Mouse (Mus musculus): Measurements from ENCODE around the gene Kdm6b. TPM values are rescaled to one million over a fixed set of nuclear protein-coding genes. Genes with fewer than 3 reads are reported as not detected.

Gene Kdm6b
- total RNA-seq (2017) = 3.5 and 6.6 TPM in 2 replicates

DNA sequence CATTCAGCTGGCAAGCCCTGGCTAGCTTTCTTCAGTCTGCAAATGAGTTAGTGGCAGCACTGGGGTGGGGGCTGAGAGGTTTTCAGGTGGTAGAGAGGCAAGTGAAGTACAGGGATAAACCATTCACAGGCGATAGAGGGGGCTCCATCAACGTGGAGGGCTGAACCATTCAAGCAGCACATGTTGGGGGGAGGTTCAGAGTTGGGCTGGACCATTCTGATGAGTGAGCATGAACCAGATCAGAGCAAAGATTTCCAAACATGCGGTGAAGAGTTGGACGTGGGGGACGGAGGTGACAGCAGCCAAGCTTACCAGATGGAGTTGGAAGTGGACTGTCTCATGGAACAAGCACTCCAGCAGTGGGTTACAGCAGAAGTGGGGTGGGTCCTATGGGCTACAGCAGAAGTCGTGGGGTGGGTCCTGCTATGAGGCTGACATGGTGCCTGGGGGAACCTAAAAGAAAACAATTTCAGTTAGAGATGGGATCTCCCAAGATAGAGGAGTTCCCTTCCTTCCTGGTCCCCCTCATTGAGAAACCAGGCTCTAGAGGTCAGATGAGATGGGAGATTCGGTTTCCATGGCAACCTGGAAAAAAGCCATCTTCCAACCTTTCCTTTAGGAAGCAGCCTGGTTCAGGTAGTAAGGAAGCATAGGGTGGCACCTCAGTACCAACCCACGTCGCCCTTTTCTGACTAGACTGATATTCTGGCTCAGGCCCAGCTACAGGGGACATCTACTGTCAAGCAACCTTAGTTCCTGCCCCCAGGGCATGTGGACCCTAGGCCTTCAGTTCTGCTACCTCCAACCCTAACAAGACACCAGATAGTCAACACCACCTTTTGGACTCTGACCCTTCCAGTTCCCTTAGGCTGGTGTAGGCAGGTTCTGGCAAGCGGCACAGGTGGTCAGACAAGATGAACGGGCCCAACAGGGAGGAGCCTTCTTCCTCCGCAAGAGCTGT is at the start of gene Kdm6b:
Gene Kdm6b (minus strand): TSS at position 455 of the 961 bp plus-strand sequence.
- ATAC-seq (replicated peaks; ENCODE audit: low read depth, poor library complexity, severe bottlenecking) = no peak

DNA sequence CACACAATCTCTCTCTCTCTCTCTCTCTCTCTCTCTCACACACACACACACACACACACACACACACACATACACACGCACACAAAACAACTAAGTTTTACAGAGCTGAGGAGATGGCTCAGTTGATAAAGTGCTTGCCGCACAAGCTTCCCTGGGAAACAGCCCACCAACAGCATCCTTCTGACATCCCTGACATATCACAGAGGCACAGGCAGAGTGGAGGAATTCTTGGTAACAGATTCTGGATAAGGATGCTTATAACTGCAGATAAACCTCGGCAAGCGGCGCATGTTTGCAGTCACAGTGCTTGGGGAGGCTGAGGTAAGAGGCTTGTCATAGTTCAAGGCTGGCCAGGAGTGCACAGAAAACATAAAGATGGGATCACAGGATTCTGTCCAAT is 48.1 kb upstream of the Kdm6b start:
- ATAC-seq (replicated peaks; ENCODE audit: low read depth, poor library complexity, severe bottlenecking) = no peak

DNA sequence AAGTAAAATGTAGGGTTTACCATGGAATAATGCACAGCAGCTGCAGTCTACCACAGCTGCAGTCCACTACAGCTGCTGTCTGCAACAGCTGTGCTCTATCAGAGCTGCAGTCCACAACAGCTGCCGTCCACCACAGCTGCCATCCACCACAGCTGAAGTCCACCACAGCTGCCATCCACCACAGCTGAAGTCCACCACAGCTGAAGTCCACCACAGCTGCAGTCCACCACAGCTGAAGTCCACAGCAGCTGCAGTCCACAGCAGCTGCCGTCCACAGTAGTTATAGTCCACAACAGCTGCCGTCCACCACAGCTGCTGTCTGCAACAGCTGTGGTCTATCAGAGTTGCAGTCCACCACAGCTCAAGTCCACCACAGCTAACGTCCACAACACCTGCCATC is 46.4 kb upstream of the Kdm6b start:
- no peak for ATAC-seq (replicated peaks; ENCODE audit: low read depth, poor library complexity, severe bottlenecking)

DNA sequence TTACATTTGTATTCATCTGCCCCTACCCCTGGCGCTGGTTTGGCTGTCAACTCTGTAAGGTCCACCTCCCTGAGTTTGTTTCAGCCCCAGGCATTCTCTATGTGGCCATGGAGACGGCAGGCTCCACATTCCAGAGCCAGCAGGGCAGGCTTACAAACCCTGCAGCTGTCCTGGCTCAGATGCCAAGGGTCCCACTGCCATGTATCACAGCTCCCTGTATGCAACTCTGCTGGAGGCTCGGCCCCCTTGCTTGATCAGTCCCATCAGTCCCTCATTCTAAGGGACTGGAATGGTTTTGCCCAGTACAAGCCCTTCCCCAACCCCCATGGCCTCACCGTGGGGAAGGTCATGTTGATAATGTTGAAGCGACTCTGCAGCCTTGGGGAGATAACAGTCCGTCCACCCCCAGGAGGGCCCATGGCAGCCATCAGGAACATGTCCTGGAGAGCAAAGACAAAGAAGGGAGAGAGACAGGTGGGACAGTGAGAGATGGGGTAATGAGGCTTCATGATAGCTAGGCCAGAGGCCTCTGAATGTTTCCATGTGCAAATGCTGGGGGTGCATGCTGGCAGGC is 43.6 kb upstream of the Kdm6b start:
- no peak for ATAC-seq (replicated peaks; ENCODE audit: low read depth, poor library complexity, severe bottlenecking)

DNA sequence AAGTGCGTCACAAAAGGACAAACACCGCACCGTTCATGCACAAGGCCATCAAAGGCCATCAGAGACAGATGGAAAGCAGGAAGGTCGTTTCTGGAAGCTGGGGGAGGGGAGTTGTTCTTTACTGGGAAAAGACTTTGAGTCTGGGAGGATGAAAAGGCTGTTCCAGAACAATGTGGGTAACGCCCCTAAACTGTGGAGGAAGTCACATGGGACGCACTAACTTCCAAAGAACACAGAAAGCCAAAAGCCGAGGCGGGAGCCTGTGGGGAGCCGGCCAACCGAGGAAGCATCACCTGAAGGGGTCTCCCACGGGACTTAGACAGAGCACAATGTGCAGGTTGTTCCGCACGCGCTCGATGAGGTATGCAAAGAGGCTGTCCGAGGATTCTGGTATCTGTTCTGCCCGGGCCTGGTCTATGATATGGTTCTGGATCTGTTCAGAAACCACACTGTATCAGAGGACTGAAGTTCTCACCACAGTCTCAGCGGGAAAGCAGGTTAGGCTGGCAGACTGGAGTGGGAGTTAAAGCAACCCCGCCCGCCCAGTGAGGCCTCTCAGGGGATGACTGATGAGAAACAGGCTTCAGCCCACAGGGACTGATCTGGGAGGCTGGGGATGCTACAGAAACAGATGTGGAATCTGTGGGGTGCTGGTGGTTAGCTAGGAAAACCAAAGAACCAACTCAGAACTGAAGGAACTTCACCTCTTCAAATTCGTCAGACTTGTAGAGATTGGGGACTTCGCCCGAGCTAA is 38.8 kb upstream of the Kdm6b start:
- no peak for ATAC-seq (replicated peaks; ENCODE audit: low read depth, poor library complexity, severe bottlenecking)

DNA sequence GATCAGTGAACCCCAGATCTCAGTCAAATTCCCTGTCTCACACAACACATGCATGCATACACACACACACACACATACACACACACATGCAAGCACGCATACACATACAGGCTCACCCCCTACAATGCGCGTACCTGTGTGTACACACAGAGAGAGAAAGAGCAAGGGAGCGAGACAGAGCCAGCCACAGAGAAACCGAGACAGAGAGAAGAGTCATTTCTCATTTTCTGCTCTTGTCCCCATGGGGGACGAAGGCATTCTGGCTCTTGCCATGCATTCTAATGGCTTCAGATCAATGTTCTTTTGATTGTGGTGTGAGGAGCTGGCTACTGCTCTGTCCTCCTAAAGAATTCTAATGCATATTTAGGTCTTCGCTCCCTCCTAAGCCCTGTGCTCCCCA is 33.8 kb upstream of the Kdm6b start:
- ATAC-seq (replicated peaks; ENCODE audit: low read depth, poor library complexity, severe bottlenecking) = no peak

DNA sequence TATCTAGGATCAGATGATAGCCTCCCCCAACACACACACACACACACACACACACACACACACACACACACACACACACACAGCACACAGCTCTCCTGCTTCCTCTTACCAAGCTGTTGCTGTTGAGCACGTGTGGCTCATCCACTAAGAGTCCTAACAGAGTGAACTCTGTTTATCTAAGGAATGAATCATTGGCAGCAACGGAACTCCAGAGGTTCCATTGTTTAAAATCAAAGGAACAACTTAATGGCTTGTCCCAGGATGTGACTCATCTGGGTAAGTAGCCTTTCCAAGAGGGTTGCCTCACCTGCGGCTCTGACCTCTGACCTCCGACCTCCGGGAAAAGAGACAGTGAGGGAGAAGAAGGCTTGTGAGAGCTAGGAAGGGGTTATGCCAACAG is 29.9 kb upstream of the Kdm6b start:
- no peak for ATAC-seq (replicated peaks; ENCODE audit: low read depth, poor library complexity, severe bottlenecking)

DNA sequence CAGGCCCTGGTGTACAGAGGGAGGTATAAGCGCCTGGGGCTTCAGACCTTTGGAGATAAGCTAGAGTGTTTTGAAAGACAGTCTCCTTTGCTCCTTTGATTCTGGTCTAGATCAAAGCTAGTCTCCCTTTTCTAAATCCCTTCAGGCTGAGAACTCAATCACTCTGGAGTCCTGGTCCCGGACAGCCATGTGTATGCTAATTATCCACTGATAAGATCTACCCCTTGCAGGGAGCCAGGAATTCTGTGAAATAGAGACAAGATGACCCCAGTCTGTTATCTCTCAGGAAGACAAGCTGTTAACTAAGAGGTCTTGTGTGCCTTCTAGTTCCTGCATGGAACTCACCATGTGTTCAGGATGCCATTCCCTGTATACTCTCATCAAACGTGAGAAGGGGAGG is 23.8 kb upstream of the Kdm6b start:
- no peak for ATAC-seq (replicated peaks; ENCODE audit: low read depth, poor library complexity, severe bottlenecking)

DNA sequence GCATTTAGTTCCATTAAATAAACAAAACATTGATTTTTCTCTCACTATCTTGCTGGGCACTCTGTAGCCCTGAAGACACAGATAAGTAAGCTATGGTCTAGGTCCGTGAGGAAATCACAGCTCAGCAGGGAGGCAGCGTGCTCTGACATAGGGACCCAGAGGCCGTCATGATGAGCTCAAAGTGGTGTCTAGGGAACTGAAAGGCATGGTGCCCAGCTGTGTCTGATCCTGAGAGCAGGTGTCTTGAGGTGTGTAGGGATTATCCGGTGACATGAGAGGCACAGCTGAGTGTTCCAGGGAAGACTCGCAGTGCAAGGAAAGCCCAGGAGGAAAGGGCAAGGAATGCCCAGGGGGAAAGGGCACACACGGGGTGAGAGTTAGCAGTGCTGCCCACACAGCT is 19.7 kb upstream of the Kdm6b start:
- no peak for ATAC-seq (replicated peaks; ENCODE audit: low read depth, poor library complexity, severe bottlenecking)

DNA sequence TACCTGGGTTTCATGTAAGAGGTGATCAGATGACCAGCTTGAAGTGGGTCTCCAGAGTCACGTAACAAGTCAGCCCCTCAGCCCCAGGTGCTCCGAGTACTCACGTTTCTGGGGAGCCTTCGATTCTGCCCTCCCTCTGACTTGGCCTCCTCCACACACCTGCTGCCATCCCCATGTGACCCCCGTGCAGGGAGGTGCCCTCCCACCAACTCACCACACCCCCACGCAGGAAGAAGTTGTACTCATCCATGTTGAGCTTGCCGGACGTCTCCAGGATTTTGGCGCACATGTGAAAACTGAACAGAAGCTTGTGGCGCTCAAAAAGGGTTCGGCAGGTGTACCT is 19.1 kb upstream of the Kdm6b start:
- ATAC-seq (replicated peaks; ENCODE audit: low read depth, poor library complexity, severe bottlenecking) = no peak

DNA sequence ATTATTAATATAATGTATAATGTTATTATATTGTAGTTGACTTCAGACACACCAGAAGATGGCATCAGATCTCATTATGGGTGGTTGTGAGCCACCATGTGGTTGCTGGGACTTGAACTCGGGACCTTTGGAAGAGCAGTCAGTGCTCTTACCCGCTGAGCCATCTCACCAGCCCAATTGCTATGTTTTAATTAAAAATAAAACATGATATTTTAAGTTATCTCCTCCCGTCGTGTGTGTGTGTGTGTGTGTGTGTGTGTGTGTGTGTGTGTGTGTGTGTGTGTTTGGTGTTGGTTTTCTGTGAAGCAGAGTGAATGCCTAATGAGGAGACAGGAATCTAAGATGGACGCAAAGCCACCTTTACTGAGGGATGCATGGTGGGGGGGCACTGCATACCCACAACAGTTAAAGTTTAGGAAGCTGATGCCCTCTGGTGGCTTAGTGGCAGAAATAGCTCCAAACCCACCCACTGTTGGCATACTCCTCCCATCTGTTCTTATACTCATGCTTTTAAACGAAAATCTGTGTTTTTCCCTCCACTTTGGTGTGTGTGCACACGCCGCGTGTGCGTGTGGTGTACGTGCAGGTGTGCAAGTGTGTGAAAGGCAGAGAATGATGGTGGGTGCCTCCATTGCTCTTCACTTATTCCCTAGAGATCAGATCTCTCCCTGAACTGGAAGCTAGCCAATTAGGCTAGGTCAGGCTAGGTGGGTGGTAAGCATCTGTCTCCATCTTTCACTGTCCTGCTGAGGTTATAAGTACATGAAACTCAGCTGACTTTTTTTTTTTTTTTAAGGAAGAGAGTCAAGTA is 18.6 kb upstream of the Kdm6b start:
- ATAC-seq (replicated peaks; ENCODE audit: low read depth, poor library complexity, severe bottlenecking) = peak; percentile 91

DNA sequence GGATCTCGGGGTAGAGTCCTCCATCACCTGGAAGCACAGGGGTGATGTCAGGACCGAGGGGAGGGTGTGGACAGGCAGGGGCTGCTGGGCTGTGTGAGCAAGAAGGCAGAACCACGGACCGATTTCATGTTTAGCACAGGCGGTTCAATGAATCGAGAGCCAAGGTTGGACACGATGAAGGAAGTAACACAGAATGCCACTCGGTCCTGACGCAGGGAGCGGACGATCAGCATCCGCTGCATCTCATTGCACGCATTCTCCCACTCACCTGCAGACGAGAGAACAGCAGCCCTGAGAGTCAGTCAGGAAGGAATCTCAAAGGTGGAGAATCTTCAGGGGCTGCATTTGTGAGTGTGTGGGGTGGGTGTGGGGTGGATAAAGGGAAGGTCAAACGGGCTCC is 17.2 kb upstream of the Kdm6b start:
- ATAC-seq (replicated peaks; ENCODE audit: low read depth, poor library complexity, severe bottlenecking) = no peak

DNA sequence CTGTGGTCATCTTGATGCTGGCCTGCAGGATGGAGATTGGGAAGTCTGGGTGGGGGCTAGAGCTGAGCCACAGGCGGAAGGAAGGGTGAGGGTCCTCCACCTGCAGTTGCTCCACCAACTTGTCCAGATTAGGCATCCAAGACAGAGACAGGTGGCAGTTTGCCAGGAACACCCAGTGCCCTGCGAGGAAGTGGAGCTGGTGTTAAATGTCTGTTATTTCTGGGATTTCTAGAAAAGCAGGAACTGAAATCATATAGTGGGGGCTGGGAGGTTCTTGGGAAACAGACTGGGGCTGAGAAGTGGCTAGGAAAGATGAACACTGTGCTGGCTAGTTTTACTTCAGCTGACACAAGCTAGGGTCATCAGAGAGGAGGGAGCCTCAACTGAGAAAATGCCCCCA is 15.8 kb upstream of the Kdm6b start:
- 0 out of 2 replicates have a peak, but pooled peaks have one; percentile 24 for ATAC-seq (replicated peaks; ENCODE audit: low read depth, poor library complexity, severe bottlenecking)

DNA sequence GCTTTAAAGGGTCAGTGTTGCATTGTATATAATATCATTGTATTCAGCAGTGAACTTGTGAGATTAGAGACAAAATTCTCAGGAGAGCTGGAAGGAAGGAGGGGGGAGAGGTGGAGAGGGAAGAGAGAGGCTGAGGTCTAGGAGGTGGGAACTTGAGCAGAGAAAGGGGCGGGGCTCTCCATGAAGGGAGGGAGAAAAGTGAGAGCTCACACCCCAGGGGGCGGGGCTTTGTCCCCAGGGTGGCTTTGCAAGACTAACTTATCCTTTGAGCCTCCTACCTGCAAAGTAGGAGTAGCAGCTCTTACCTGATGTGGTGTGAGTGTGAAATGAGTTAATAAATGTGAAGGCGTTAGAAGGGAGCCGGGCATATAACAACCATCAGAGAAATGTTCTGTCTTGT is 15.3 kb upstream of the Kdm6b start:
- ATAC-seq (replicated peaks; ENCODE audit: low read depth, poor library complexity, severe bottlenecking) = peak; percentile 73

DNA sequence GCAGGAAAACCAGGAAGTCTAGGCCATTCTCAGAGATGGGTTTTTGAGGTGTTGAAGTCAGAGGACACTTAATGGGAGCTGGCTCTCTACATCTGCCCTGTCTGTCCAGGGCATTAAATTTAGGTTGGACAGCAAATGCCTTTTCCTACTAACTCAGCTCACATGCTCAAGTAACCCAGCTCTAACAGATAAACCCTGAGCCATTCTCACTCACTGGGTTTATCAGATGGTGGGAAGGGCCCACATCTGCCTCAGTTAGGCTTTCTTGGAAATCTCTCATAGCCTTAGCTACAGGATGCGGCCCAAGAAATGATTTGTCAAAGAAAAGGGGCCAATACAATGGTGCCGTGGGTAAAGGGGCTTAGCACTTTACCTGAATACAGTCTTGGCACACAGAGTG is 12.8 kb upstream of the Kdm6b start:
- ATAC-seq (replicated peaks; ENCODE audit: low read depth, poor library complexity, severe bottlenecking) = no peak

DNA sequence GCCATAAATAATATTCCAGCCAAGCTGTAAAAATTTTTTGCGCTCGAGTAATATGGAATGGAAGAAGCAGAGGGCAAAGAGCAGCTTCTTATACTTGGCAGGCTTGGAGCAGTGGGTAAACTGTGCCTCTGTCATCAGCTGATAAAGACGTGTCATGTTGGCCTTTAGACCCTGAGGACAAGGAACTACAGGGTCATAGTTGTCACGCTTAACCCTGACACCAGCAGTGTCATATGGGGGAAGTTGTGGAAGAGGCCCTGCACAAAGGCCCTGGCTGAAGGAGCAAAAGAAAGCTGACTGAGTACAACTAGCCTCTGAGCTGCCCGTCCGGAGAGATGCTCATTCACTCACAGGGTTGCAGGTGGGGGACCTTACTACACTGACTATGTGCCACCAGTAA is 10.4 kb upstream of the Kdm6b start:
- no peak for ATAC-seq (replicated peaks; ENCODE audit: low read depth, poor library complexity, severe bottlenecking)

DNA sequence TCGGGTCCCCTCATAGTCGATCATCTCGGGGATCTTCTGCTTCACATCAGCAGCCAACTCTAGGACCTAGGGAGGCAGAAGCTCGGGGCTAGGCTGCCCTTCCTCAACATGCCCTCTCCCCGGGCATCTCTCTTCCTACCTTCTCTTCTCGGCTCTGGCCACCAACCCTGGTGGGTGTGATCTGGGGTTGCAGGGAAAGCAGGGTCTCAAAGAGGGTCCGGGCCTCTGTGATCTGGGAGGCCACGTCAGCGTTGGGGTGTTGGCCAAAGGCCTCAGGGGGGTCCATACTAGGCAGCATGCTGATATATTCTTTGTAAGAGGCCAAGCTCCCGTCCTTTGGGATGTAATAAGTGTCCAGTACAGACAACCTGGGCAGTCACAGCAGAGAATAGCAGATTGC is 9.4 kb upstream of the Kdm6b start:
- no peak for ATAC-seq (replicated peaks; ENCODE audit: low read depth, poor library complexity, severe bottlenecking)

DNA sequence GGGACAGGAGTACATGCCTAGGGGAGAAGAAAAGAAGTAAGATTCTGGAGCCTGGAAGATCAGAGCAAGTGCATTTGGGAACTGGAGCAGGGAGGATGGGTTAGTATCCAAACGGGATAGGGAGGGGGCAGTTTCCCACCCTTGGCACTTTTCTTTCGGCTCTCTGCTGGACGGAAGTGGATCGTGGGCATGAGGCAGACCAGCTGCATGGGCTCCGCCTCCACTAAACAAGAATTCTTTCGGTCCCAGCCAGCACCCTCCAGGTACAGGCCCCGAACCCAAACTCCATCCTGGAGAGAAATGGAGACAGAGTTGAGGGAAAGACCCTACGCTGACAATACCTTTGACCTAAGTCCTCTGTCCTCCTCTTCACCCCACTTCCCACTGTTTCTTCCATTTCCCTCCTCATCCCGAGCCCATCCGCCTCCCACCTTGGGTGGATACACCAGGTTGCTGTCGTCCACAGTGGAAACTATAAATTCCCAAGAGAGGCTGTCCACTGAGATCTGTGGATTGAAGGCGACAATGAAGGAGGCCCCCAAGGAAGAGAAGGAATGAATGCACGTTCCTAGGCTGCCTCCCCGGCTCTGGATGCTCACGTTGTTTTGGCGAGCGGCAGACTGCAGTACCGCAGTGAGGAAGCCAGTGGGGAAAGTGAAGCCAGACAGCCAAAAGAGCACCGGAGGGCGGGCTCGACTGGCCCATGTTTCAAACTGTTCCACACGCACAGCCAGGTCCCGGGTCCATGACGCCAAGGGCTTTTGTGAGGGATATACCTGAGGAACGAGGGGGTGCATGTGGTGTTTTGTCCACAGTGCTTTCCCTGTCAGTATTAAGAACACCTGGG is 7.9 kb upstream of the Kdm6b start:
- no peak for ATAC-seq (replicated peaks; ENCODE audit: low read depth, poor library complexity, severe bottlenecking)

DNA sequence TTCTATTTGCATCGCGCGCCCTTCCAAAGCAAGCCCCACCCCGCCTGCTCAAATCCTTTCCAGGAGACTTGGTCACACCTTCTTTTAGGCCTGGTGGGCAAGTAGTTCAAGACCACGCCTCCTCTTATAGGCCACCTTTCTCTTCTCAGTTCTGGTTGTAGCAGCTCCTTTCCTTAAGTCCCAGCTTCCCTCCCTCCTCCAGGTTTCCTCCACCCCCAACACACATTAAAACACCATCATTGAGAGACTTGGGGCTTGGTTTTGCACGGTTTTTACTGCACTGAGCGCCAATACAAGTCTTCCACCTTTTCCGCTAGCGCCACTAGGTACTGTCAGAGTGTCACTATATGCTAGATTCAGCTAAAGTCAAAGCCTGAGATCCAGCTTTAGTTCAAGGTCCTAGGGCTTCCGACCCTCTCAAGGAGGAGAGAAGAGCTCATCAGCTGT is 7.1 kb upstream of the Kdm6b start:
- ATAC-seq (replicated peaks; ENCODE audit: low read depth, poor library complexity, severe bottlenecking) = no peak
